Mouse (Mus musculus) CH12.LX (cell line): ENCODE data around the gene Nanos2. TPM values are rescaled to one million over a fixed set of nuclear protein-coding genes. Genes with fewer than 3 reads are reported as not detected.

Experiments
- DNase-seq: peaks from one replicate; pipeline ENCODE4 v3.0.0-alpha.2; 2013; ENCODE audit errors: extremely low read depth
- H3K27ac ChIP-seq: 2 replicates; pipeline ENCODE4 v1.5.1; 2012; ENCODE audit warnings: low read depth, mild to moderate bottlenecking, control low read depth, moderate library complexity; ENCODE audit not compliant: insufficient read depth
- H3K27me3 ChIP-seq: replicated peaks from 2 replicates; pipeline ENCODE3; 2012; ENCODE audit warnings: inconsistent platforms
- H3K36me3 ChIP-seq, 2 experiments: replicated peaks in 1 of 2; 2 replicates each; pipeline versions ENCODE3 to v1.6.1; 2012; ENCODE audit warnings: inconsistent platforms in 1 of 2, low read length in 1 of 2, mild to moderate bottlenecking in 1 of 2, mixed read lengths in 1 of 2, moderate library complexity in 1 of 2; ENCODE audit not compliant: control insufficient read depth in 1 of 2, insufficient read depth in 1 of 2
- H3K4me1 ChIP-seq, 2 experiments: 2 replicates each; pipeline ENCODE4 v1.6.1; 2012; ENCODE audit warnings: inconsistent platforms in 1 of 2, moderate library complexity in 1 of 2; ENCODE audit not compliant: insufficient read depth in 2 of 2, control insufficient read depth in 1 of 2
- H3K4me2 ChIP-seq: 2 replicates; pipeline ENCODE4 v1.6.1; 2012; ENCODE audit warnings: low read depth, mild to moderate bottlenecking, control low read depth; ENCODE audit not compliant: poor library complexity, insufficient read depth, severe bottlenecking
- H3K4me3 ChIP-seq, 3 experiments: fragments of 150-350 bp in 1 of 3; sonication (generic) in 1 of 3; replicated peaks in 1 of 3; 2 replicates each; pipeline versions ENCODE3 to v1.5.1; 2011 to 2012; ENCODE audit warnings: low read depth in 2 of 3, low read length in 2 of 3, mild to moderate bottlenecking in 2 of 3, moderate library complexity in 2 of 3, control low read depth in 1 of 3, improper control_type of control experiment in 1 of 3, inconsistent platforms in 1 of 3, mixed read lengths in 1 of 3; ENCODE audit not compliant: poor library complexity in 1 of 3
- H3K79me2 ChIP-seq: replicated peaks from 2 replicates; pipeline ENCODE4 v1.6.1; 2012; ENCODE audit warnings: mild to moderate bottlenecking, moderate library complexity; ENCODE audit not compliant: control insufficient read depth, poor library complexity, insufficient read depth, severe bottlenecking; ENCODE audit errors: extremely low read depth
- H3K9ac ChIP-seq: 2 replicates; pipeline ENCODE4 v1.6.1; 2012; ENCODE audit warnings: low read depth, mild to moderate bottlenecking, control low read depth, moderate library complexity; ENCODE audit not compliant: insufficient read depth
- H3K9me3 ChIP-seq: replicated peaks from 2 replicates; pipeline ENCODE3; 2012; ENCODE audit warnings: low read length, inconsistent platforms, mixed read lengths
- BHLHE40 ChIP-seq: IDR thresholded peaks from 2 replicates; pipeline ENCODE4 v1.6.1; 2011; ENCODE audit warnings: mild to moderate bottlenecking, low read depth, low read length, improper control_type of control experiment
- CHD1 ChIP-seq: IDR thresholded peaks from 2 replicates; pipeline ENCODE4 v1.6.1; 2012; ENCODE audit warnings: low read depth, low read length, improper control_type of control experiment, inconsistent platforms
- CHD2 ChIP-seq: IDR thresholded peaks from 2 replicates; pipeline ENCODE4 v1.6.1; 2011; ENCODE audit warnings: low read length, improper control_type of control experiment
- CTCF ChIP-seq, 2 experiments: IDR thresholded peaks in 1 of 2; conservative IDR thresholded peaks in 1 of 2; 2 replicates each; pipeline ENCODE4 v1.5.1; 2011 to 2012; ENCODE audit warnings: low read depth in 2 of 2, low read length in 2 of 2, improper control_type of control experiment in 1 of 2, inconsistent platforms in 1 of 2, mild to moderate bottlenecking in 1 of 2, moderate library complexity in 1 of 2
- E2F4 ChIP-seq: IDR thresholded peaks from 2 replicates; pipeline ENCODE4 v1.6.1; 2011; ENCODE audit warnings: low read depth, low read length, improper control_type of control experiment; ENCODE audit not compliant: insufficient replicate concordance
- ELF1 ChIP-seq: IDR thresholded peaks from 2 replicates; pipeline ENCODE4 v1.6.1; 2014; ENCODE audit warnings: low read depth, mild to moderate bottlenecking, inconsistent platforms, low read length, improper control_type of control experiment
- EP300 ChIP-seq: IDR thresholded peaks from 2 replicates; pipeline ENCODE4 v1.6.1; 2011; ENCODE audit warnings: low read length, improper control_type of control experiment
- ETS1 ChIP-seq: conservative IDR thresholded peaks from 2 replicates; pipeline ENCODE4 v1.6.1; 2012; ENCODE audit warnings: low read depth, mild to moderate bottlenecking, inconsistent platforms, low read length, improper control_type of control experiment, moderate library complexity
- GABPA ChIP-seq: IDR thresholded peaks from 2 replicates; pipeline ENCODE4 v1.6.1; 2012; ENCODE audit warnings: low read depth, low read length, improper control_type of control experiment, inconsistent platforms; ENCODE audit not compliant: insufficient replicate concordance
- HCFC1 ChIP-seq: IDR thresholded peaks from 2 replicates; pipeline ENCODE4 v1.6.1; 2012; ENCODE audit warnings: low read depth, mild to moderate bottlenecking, inconsistent platforms, low read length, improper control_type of control experiment
- IRF4 ChIP-seq: IDR thresholded peaks from 2 replicates; pipeline ENCODE4 v1.6.1; 2014; ENCODE audit warnings: low read depth, mild to moderate bottlenecking, inconsistent platforms, low read length, improper control_type of control experiment
- JUND ChIP-seq: conservative IDR thresholded peaks from 2 replicates; pipeline ENCODE4 v1.6.1; 2011; ENCODE audit warnings: low read depth, low read length, improper control_type of control experiment
- KAT2A ChIP-seq: IDR thresholded peaks from 2 replicates; pipeline ENCODE4 v1.6.1; 2012; ENCODE audit warnings: low read length, improper control_type of control experiment, inconsistent platforms; ENCODE audit not compliant: insufficient replicate concordance
- MAFK ChIP-seq: IDR thresholded peaks from 2 replicates; pipeline ENCODE4 v1.6.1; 2011; ENCODE audit warnings: low read length, improper control_type of control experiment; ENCODE audit not compliant: insufficient replicate concordance
- MAX ChIP-seq: IDR thresholded peaks from 2 replicates; pipeline ENCODE4 v1.6.1; 2011; ENCODE audit warnings: low read length, improper control_type of control experiment
- MAZ ChIP-seq: IDR thresholded peaks from 2 replicates; pipeline ENCODE4 v1.6.1; 2012; ENCODE audit warnings: low read depth, mild to moderate bottlenecking, inconsistent platforms, low read length, improper control_type of control experiment, moderate library complexity
- MEF2A ChIP-seq: IDR thresholded peaks from 2 replicates; pipeline ENCODE4 v1.6.1; 2014; ENCODE audit warnings: low read depth, mild to moderate bottlenecking, inconsistent platforms, low read length, improper control_type of control experiment, borderline replicate concordance
- MXI1 ChIP-seq: IDR thresholded peaks from 2 replicates; pipeline ENCODE4 v1.6.1; 2011; ENCODE audit warnings: mild to moderate bottlenecking, low read depth, low read length, improper control_type of control experiment
- MYC ChIP-seq: IDR thresholded peaks from 2 replicates; pipeline ENCODE4 v1.6.1; 2011; ENCODE audit warnings: low read depth, mild to moderate bottlenecking, improper control_type of control experiment, low read length
- NELFE ChIP-seq: IDR thresholded peaks from 2 replicates; pipeline ENCODE4 v1.6.1; 2011; ENCODE audit warnings: low read depth, low read length, improper control_type of control experiment
- POLR2A ChIP-seq: IDR thresholded peaks from 2 replicates; pipeline ENCODE4 v1.6.1; 2011; ENCODE audit warnings: low read depth, mild to moderate bottlenecking, improper control_type of control experiment, low read length
- POLR2AphosphoS2 ChIP-seq: IDR thresholded peaks from 2 replicates; pipeline ENCODE4 v1.6.1; 2011; ENCODE audit warnings: low read depth, low read length, improper control_type of control experiment
- RAD21 ChIP-seq: IDR thresholded peaks from 2 replicates; pipeline ENCODE4 v1.6.1; 2011; ENCODE audit warnings: low read depth, mild to moderate bottlenecking, low read length, improper control_type of control experiment, moderate library complexity
- RCOR1 ChIP-seq: conservative IDR thresholded peaks from 2 replicates; pipeline ENCODE4 v1.6.1; 2012; ENCODE audit warnings: low read depth, mild to moderate bottlenecking, inconsistent platforms, low read length, improper control_type of control experiment
- SIN3A ChIP-seq: IDR thresholded peaks from 2 replicates; pipeline ENCODE4 v1.6.1; 2012; ENCODE audit warnings: low read length, improper control_type of control experiment, inconsistent platforms
- SMC3 ChIP-seq: IDR thresholded peaks from 2 replicates; pipeline ENCODE4 v1.6.1; 2011; ENCODE audit warnings: low read depth, low read length, improper control_type of control experiment
- TBP ChIP-seq: conservative IDR thresholded peaks from 2 replicates; pipeline ENCODE4 v1.6.1; 2011; ENCODE audit warnings: low read depth, low read length, improper control_type of control experiment
- TCF12 ChIP-seq: IDR thresholded peaks from 2 replicates; pipeline ENCODE4 v1.6.1; 2014; ENCODE audit warnings: low read depth, mild to moderate bottlenecking, inconsistent platforms, low read length, improper control_type of control experiment
- UBTF ChIP-seq: IDR thresholded peaks from 2 replicates; pipeline ENCODE4 v1.6.1; 2012; ENCODE audit warnings: low read depth, mild to moderate bottlenecking, inconsistent platforms, low read length, improper control_type of control experiment, moderate library complexity
- ZKSCAN1 ChIP-seq: IDR thresholded peaks from 2 replicates; pipeline ENCODE4 v1.6.1; 2012; ENCODE audit warnings: low read depth, inconsistent platforms, low read length, improper control_type of control experiment, borderline replicate concordance
- ZNF384 ChIP-seq: IDR thresholded peaks from 2 replicates; pipeline ENCODE4 v1.6.1; 2012; ENCODE audit warnings: low read depth, low read length, improper control_type of control experiment, inconsistent platforms
- dilution Hi-C: fragments of 300-500 bp; cut with MboI; formaldehyde crosslinking; loops from 2 replicates; pipeline ENCODE4 v1.14.3; 2020; ENCODE audit warnings: low sequenced_read_pairs; ENCODE audit not compliant: extremely low pct_unique_long_range_greater_than_20kb, extremely low pct_ligation_motif_present
- in situ Hi-C: fragments of 300-500 bp; cut with MboI; formaldehyde crosslinking; loops from 3 replicates; pipeline ENCODE4 v1.14.3; 2019; ENCODE audit warnings: low sequenced_read_pairs, low pct_ligation_motif_present, low pct_unique_long_range_greater_than_20kb, mixed read lengths
- polyA plus RNA-seq: library from polyadenylated mRNA; unstranded; fragments of >175 nt; gene quantifications from 2 replicates; pipeline ENCODE4 v1.2.1, GENCODE M21; 2012; ENCODE audit warnings: low read depth; ENCODE audit not compliant: insufficient read length
- total RNA-seq, 2 experiments: library from RNA; depleted of rRNA; stranded (reverse); fragments of 300-350 nt in 1 of 2; fragments of >200 nt in 1 of 2; gene quantifications; 2 replicates each; pipeline ENCODE4 v1.2.3; 2012 to 2014

The Nanos2 gene
- total and polyA plus RNA-seq, 3 experiments, result not detected

DNA sequence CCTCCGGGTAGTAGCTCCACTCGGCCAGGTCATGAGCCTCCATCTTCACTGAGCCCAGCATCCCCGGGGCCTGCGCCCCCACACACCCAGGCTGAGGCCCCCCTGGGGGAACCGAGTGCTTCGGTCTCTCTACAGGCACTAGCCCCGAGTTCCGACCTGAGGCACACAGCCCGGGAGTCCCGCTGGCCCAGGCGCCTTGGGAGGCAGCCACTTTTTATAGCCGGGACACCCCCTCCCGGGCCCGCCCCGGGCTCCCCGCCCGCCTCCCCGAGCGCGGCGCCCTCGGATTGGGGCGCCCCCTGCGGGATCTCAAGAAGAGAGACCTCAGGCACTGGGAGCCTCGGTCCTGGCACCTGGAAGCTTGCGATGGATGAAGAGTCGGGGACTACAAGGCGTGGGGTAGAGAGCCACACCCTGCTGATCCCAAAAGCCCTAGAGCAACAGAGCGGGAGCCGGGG, 36.2 kb downstream of the Nanos2 start, which contains the start of gene Foxa3:
TSS of gene Foxa3 (minus strand) at position 182 of the 458 bp plus-strand sequence.
- H3K9ac ChIP-seq, result peak within 1 kb of the TSS; percentile 87
- H3K9me3 ChIP-seq, result no peaks in the 10 kb centered on the region
- H3K4me3 ChIP-seq, result peak within 1 kb of the TSS; percentile 52 to 87 (median 84)
- in situ Hi-C loops, result loop anchor here (10.0 kb wide), 1 partner anchor 129 kb away; no protein-coding TSS in a partner anchor
- peak within 1 kb of the TSS; percentile 87 for H3K4me2 ChIP-seq
- peak; percentile 45 for DNase-seq
- peaks cover 14 to 35% of the 10 kb centered on the region in 2 experiments for H3K4me1 ChIP-seq
- peaks cover 49% of the 10 kb centered on the region for H3K27me3 ChIP-seq
- H3K36me3 ChIP-seq, result peaks cover 5 to 10% of the 10 kb centered on the region in 2 experiments
- no peak within 1 kb of the TSS for H3K27ac ChIP-seq
- peaks cover 33% of the 10 kb centered on the region for H3K79me2 ChIP-seq
- dilution Hi-C loops, result no loop called here
- TF ChIP-seq CTCF (conservative IDR thresholded peaks at IDR 0.05 in 1 of 2, IDR thresholded peaks at IDR 0.05 in 1 of 2; ENCODE audit: low read depth in 2 of 2, low read length in 2 of 2) (peak in 1 of 2 experiments; percentile 70; a peak in 2 of 4 replicates), SMC3 (peak; percentile 45), MAZ (peak; percentile 86), RAD21 (peak; percentile 23), MYC (no peak), JUND (no peak), TCF12 (peak; percentile 29; the same call in 1 of the 2 replicates)

- H3K9me3 ChIP-seq, result no peaks in the 10 kb centered on the region
- peak within 1 kb of the TSS; percentile 87 for H3K4me2 ChIP-seq
- peak within 1 kb of the TSS; percentile 87 for H3K9ac ChIP-seq
- H3K36me3 ChIP-seq, result peaks cover 12 to 17% of the 10 kb centered on the region in 2 experiments
- H3K27me3 ChIP-seq, result peaks cover 44% of the 10 kb centered on the region
- H3K4me3 ChIP-seq, result peak within 1 kb of the TSS; percentile 84 to 88 (median 87)
- H3K27ac ChIP-seq, result no peak within 1 kb of the TSS
- in situ Hi-C loops, result loop anchor here (10.0 kb wide), 1 partner anchor 129 kb away; no protein-coding TSS in a partner anchor
- DNase-seq, result peak; percentile 95
- H3K79me2 ChIP-seq, result peaks cover 33% of the 10 kb centered on the region
- peaks cover 16 to 35% of the 10 kb centered on the region in 2 experiments for H3K4me1 ChIP-seq
- dilution Hi-C loops, result no loop called here
- TF ChIP-seq GABPA (peak; percentile 97; the same call in 1 of the 2 replicates), RCOR1 (no peak), JUND (no peak), CHD1 (no peak), MAFK (no peak), NELFE (peak; percentile 61), ELF1 (peak; percentile 96), MYC (no peak), MAX (no peak), TBP (no peak), E2F4 (peak; percentile 52; the same call in 1 of the 2 replicates), TCF12 (peak; percentile 68), HCFC1 (peak; percentile 99), IRF4 (peak; percentile 82), CHD2 (peak; percentile 16; the same call in 1 of the 2 replicates), SIN3A (no peak), KAT2A (peak; percentile 100), ETS1 (no peak), MEF2A (peak; percentile 56; the same call in 1 of the 2 replicates), SMC3 (no peak), ZKSCAN1 (no peak), MXI1 (no peak), EP300 (no peak), UBTF (no peak), BHLHE40 (peak; percentile 36; the same call in 1 of the 2 replicates), CTCF (conservative IDR thresholded peaks at IDR 0.05 in 1 of 2, IDR thresholded peaks at IDR 0.05 in 1 of 2; ENCODE audit: low read depth in 2 of 2, low read length in 2 of 2) (no peak), ZNF384 (no peak), POLR2A (peak; percentile 82), POLR2AphosphoS2 (peak; percentile 23; the same call in 1 of the 2 replicates), RAD21 (no peak)
These were observed 36.9 kb downstream of the Nanos2 start, which contains the start of gene Sympk for GRCm38 (mm10) chr7:19024096-19024506. Gene Sympk, plus strand, starts transcription at chr7:19024377.
